Mouse (Mus musculus) T-helper 2 cell (primary cell): Measurements from ENCODE around the gene Aldh1a7.
"Not testable (repeated sequence)": the region's sequence is repeated elsewhere in the genome, so short reads cannot be mapped to it uniquely, and the experiment has no call there.

Experiments used
- in situ Hi-C: fragments of 300-600 bp; cut with MboI, MseI; formaldehyde crosslinking; loops from one replicate; pipeline ENCODE4 v1.15.1; 2025; ENCODE audit warnings: high pct_unique_total_duplicates

The Aldh1a7 gene

DNA sequence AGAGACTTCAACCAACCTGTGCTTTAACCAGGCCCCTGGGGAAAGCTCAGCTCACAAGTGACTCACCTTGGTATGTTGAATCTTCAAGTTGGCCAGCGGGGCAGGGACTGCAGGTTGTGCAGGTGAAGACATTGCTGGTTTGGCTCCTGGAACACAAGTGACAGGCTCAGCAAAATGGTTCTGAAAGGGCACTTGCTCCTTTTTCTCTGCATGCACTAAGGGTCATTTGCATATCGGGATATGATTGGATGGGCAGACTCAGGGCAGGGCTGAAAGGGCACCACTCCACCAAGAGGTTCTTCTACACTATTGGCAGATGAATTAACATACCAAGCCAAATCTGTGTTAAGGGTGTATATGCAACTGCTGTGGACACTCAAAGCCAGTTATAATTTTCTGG, at the start of gene Aldh1a7:
TSS of gene Aldh1a7 (minus strand) at position 182 of the 400 bp plus-strand sequence.
- in situ Hi-C loops = no loop called here

DNA sequence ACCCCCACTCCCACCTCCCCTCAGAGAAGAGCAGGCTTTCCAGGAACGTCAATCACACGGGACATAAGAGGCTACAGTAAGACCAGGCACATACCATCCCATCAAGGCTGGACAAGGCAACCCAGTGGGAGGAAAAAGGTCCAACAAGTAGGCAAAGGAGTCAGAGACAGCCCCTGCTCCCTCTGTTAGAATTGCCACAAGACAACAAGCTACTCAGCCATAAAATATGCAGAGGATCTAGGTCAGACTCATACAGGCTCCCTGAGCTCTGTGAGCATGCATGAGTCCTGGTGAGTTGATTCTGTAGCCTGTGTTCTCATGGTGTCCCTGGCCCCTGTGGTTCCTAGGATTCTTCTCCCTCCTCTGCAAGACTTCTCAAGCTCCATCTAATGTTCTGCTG, 48.3 kb upstream of the Aldh1a7 start:
- in situ Hi-C loops = no loop called here

DNA sequence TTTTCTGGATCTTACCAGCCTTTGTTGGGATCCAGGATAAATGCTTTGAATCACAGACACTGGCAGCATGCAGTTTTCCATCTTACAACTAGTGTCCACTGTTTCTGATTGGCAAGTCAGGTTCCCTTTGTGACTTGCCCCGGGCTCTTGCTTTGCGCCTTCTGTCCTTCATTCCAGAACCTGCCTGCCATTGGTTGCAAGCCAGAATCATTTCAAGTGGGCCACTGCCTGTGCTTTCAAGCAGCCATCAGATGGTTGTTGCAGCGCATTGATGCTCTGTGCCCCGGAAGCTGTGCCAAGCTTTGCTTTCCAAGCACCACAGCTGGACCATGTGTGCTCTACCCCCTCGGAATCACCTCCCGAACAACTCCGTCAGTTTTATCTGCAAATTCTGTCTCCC, 46.6 kb upstream of the Aldh1a7 start:
- in situ Hi-C loops = no loop called here

DNA sequence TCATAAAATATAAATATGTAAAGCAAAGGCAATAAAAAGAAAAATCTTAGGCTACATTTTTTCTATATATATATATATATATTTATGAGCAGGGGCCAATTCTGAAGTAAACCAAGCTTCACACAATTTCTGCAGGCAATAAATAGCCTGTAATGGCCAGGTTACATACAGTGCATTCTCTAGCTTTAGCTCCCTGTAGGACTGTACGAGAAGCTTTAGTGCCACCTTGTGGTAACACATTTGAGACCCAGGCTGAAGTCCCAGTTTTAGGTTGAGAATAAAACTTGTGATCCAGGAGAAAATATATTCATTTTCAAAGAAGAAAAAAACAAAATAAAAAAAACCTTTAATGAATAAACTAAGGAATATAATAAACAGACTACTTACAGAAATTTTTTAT, 36.9 kb upstream of the Aldh1a7 start:
- in situ Hi-C loops = loop anchor here (10.0 kb wide), 1 partner anchor 49 kb away; no protein-coding TSS in a partner anchor

DNA sequence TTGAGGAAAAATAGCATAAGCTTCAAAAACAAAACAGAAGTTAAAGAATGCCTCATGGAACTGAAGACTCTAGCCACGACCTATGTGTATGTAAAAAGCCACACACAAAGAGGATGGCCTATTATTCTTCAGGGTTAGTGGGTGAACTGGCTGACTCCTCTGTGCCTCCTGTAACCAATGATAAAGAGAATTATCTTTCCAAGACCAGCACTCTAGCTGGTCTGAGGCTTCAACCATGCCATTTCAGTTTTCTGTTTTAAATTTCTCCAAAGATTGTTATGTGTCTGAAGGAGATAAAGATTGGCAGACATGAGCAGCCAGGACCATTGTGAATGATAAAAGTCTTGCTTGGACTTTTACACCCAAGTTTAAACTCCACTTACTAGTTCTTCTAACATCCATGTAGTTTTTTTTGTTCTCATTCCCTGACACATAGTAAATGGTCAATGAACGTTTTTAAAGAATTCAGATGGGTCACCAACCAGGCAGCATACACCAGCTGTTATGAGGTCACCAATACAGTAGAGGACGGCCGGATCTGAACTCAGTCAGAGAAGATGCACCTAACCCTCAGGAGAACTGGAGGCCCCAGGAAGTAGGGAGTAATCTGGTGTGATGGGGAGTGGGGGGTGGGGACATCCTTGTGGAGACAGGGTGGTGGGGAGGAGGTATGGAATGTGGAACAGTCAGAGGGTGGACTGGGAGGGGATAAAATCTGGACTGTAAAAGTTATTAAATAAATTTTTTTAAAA, 34.5 kb upstream of the Aldh1a7 start:
- in situ Hi-C loops = loop anchor here (10.0 kb wide), 1 partner anchor 47 kb away; no protein-coding TSS in a partner anchor

DNA sequence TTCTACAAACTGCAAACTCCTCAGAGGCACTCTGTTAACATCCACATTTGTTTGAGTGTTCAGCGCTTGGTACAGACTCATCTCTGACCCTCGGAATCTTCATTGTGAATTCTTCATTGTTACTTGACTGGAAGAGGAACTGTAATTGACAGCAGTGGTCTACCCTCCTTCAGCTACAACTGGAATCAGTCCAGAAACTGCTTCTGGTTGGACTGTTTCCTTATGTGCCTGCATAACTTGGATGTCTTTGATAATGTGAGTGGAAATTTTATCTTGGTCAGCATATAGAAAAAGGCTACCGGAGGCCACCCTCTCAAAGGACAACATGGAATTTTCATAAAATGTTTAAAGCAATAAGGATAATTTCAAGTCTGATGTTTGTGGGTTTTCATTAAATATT, 33.8 kb upstream of the Aldh1a7 start:
- in situ Hi-C loops = loop anchor here (10.0 kb wide), 1 partner anchor 46 kb away; no protein-coding TSS in a partner anchor

DNA sequence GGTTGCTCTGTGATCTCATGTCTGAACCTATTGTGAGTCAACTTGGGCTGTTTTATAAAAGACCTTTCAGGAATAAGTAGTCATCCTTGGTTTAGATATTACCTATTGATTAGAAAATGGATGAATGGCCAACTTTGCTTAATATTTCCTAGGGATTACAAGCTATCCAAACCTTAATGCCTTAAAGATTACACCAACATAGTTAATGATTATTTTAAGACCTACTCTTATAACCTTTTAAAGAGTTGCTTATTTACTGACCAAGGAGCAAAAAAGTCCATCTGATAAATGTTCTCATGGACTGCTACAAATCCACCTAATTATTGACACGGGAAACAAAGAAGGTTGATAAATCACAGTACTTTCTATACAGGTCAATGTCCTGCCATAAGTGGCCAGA, 17.3 kb upstream of the Aldh1a7 start:
- in situ Hi-C loops = no loop called here

GRCm38 (mm10) chr19:20728278-20728677, 916 bp upstream of the Aldh1a7 start:
- in situ Hi-C loops = no loop called here

DNA sequence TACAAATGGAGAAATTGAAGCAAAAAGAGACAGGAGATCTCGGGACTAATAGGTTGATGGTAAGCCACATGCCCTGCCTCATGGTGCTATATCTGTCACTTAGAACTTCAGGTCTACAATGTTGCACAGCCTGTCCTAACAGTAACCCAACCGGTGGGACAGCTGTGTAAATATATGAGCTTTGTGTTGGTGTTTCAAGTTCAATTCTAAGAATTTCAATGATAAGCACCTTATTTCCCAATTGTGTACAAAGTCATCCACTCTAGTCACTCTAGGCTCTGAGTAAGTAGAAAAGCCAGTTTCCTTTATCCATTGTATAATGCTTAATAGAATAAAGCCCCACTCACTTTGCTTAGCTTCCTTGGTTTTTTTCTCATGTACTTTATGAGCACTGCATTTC, 4.4 kb downstream of the Aldh1a7 start:
- in situ Hi-C loops = no loop called here

DNA sequence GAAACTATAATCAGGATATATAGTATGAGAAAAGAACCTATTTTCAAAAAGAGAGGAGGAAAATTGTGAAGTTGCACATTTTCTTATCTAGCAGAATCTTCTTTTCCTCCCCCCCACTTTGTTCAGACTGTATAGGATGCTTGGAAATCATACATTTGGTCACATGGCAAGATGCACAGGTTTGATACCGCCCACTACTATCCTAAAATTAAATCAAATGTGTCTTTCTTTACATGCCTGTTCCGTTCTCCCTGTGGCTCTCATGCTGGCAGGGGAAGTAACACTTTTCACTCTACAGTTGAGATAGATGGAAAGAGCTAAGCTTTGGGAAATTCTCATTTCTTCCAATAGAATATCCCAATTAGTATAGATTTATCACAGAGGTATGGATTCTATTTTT, 7.1 kb downstream of the Aldh1a7 start:
- in situ Hi-C loops = no loop called here

- in situ Hi-C loops = loop anchor here (10.0 kb wide), 1 partner anchor 49 kb away; no protein-coding TSS in a partner anchor
Observed at GRCm38 (mm10) chr19:20715617-20716016, 11.7 kb downstream of the Aldh1a7 start.

- in situ Hi-C loops = loop anchor here (10.0 kb wide), 1 partner anchor 50 kb away; no protein-coding TSS in a partner anchor
Observed at GRCm38 (mm10) chr19:20715093-20715492, 12.3 kb downstream of the Aldh1a7 start.

GRCm38 (mm10) chr19:20714543-20714942, 12.8 kb downstream of the Aldh1a7 start:
- in situ Hi-C loops = loop anchor here (10.0 kb wide), 1 partner anchor 50 kb away; no protein-coding TSS in a partner anchor

- in situ Hi-C loops = no loop called here
Observed at GRCm38 (mm10) chr19:20707159-20707558, 20.2 kb downstream of the Aldh1a7 start.

DNA sequence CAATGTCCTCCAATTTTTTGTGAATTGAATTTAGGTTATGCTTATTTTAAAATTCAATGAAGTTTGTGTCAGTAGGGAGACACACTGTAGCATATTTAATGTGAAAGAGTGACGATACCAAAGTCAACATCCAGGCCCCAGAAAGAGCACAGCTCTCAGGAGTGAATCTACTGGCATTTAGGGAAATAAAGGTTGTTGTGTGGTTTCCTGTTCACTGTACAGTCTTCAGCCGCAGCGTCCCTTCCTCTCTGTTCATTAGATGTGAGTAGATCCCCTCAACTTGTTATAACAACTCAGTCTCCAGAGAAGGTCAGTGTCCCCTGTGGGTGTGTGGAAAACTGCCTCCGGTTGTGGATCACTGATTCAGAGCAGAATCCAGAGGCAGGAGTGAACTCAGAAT, 20.6 kb downstream of the Aldh1a7 start:
- in situ Hi-C loops = no loop called here

GRCm38 (mm10) chr19:20702074-20702473, 25.3 kb downstream of the Aldh1a7 start:
- in situ Hi-C loops = no loop called here

DNA sequence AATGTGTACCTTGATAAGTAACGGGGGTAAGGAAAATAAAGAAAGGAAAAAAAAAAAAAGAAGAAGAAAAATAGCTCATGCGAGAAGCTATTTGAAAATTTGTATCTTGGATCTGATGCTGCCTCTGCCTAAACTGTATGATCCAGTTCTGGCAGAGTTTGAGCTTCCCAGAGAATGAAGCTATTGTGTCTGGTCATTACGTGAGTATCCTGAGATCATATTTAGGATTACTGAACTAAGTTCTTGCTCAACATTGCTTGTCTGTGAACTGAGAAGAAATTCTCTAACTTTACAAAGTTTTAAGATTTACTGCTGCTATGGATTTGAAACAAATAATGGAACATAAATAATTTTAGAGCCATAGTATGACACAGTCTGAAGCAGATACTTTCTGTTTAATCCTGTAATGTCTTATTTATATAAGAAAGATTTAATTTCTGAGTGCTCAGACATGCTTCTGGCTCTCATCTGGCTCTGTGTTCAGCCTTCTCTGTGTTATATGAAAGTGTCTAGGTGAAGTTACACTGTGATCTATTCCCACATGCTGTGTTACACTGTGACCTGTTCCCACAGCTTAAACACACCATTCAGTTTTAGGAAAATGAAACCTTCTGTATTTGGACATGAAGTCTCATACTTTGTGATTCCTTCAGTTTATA, 49.5 kb downstream of the Aldh1a7 start:
- in situ Hi-C loops = loop anchor here (5.0 to 25.0 kb wide), 2 partner anchors 41 to 966 kb away; no protein-coding TSS in a partner anchor

DNA sequence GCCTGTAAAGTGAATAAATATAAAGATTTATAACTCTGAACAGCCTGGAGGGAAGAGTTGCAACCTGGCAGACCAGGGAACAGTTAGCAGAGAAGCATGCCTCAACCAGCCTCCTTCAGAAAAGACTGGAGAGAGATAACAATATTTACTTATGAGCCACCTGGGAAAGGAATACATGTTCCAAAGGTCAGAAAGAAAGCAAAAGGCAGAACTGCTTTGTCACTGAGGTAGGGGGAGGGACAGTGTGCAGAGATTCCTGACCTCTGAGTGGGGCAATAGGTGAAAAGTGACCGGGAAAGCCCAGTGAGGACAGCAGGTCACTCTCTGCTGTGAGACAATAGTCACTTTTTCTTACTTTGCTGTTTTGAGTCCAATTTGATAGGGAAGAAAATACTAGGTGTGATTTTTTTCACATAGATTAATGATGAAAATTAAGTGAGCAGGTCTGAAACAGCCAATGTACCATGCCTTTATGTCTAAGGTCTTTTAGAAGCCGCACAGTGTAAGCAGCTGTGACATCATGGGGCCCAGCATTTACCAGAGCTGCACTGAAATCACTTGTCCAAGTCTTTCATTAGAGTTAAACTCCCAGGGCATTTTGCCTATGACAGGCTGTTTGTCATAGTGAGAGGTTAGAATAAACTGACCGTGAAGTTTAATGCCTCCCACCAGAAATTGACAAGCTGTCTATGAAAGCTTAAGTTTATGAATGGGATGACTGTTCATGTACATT, 73.1 kb downstream of the Aldh1a7 start:
- in situ Hi-C loops = no loop called here

GRCm38 (mm10) chr19:20653082-20653676, 74.2 kb downstream of the Aldh1a7 start:
- in situ Hi-C loops = no loop called here

DNA sequence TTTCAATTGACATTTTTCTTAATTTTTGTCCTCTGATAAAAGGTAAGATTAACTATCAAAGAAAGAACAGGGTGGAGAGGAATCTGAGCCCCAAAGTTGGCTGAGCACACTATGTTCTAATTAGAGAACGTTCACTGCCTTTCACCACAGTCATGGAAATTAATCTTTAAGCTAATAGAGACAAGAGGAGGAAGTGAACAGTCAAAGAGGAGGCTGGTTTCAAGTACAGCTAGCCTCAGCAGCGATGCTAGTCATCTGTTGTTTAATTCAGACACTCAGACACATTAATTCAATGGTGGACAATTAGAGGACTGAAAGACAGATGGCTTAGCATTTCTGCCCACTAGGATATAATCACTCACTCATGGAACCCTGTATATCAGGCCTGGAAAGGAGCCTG, 77.4 kb downstream of the Aldh1a7 start:
- in situ Hi-C loops = no loop called here

- in situ Hi-C loops = not testable (repeated sequence)
Observed at GRCm38 (mm10) chr19:20647496-20647895, 79.9 kb downstream of the Aldh1a7 start.

DNA sequence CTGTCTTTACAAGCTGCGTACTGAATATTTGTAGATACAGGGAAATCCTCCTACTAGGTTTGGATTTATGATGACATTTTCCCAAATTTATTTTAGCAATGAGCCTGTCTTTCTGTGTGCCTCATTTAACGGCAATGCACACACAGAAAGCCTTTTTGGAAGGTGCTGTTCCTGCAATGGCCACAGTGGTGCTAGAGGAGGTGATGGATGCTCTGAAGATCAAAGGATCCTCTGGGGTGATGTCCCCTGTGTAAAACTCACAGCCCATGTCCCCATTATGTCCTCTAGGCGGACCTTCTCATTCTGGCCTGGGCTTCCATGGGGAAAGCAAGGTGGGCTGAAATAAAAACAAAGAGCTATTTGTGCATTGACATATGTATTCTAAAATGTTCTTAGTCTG, 83.0 kb downstream of the Aldh1a7 start:
- in situ Hi-C loops = no loop called here
